Mouse (Mus musculus) MEL (cell line): Measurements from ENCODE around the gene Pik3c2b. TPM values are rescaled to one million over a fixed set of nuclear protein-coding genes. Genes with fewer than 3 reads are reported as not detected.

Source experiments
- DNase-seq: peaks from one replicate; pipeline ENCODE4 v3.0.0; 2011; ENCODE audit warnings: low read depth, low spot score
- H3K27ac ChIP-seq: 2 replicates; pipeline ENCODE4 v1.5.1; 2012; ENCODE audit warnings: low read depth, mild to moderate bottlenecking, control low read depth, low read length, moderate library complexity; ENCODE audit not compliant: control insufficient read depth
- H3K27me3 ChIP-seq, 2 experiments: fragments of 150-350 bp in 1 of 2; sonication (generic) in 1 of 2; 2 replicates each; pipeline ENCODE4 v1.6.1; 2012; ENCODE audit warnings: low read length in 2 of 2, mild to moderate bottlenecking in 2 of 2, improper control_type of control experiment in 1 of 2, moderate library complexity in 1 of 2; ENCODE audit not compliant: insufficient read depth in 2 of 2, control insufficient read depth in 1 of 2
- H3K36me3 ChIP-seq, 2 experiments: 2 replicates each; pipeline ENCODE4 v1.6.1; 2012 to 2014; ENCODE audit warnings: low read length in 2 of 2, improper control_type of control experiment in 1 of 2, inconsistent platforms in 1 of 2, mild to moderate bottlenecking in 1 of 2; ENCODE audit not compliant: insufficient read depth in 2 of 2, control insufficient read depth in 1 of 2
- H3K4me1 ChIP-seq, 2 experiments: fragments of 150-350 bp in 1 of 2; sonication (generic) in 1 of 2; 2 replicates each; pipeline ENCODE4 v1.6.1; 2012; ENCODE audit warnings: low read length in 2 of 2, improper control_type of control experiment in 1 of 2, mild to moderate bottlenecking in 1 of 2; ENCODE audit not compliant: insufficient read depth in 2 of 2, control insufficient read depth in 1 of 2
- H3K4me3 ChIP-seq, 2 experiments: fragments of 150-350 bp in 1 of 2; sonication (generic) in 1 of 2; 2 replicates each; pipeline ENCODE4 v1.5.1; 2012; ENCODE audit warnings: low read depth in 2 of 2, low read length in 2 of 2, mild to moderate bottlenecking in 2 of 2, moderate library complexity in 2 of 2, control low read depth in 1 of 2, improper control_type of control experiment in 1 of 2; ENCODE audit not compliant: control insufficient read depth in 1 of 2, insufficient read depth in 1 of 2
- H3K79me2 ChIP-seq: 2 replicates; pipeline ENCODE4 v1.6.1; 2012; ENCODE audit warnings: mild to moderate bottlenecking, low read length, moderate library complexity; ENCODE audit not compliant: control insufficient read depth, poor library complexity, insufficient read depth
- H3K9ac ChIP-seq: 2 replicates; pipeline ENCODE4 v1.6.1; 2012; ENCODE audit warnings: low read depth, mild to moderate bottlenecking, control low read depth, low read length, moderate library complexity; ENCODE audit not compliant: control insufficient read depth, poor library complexity, severe bottlenecking
- H3K9me3 ChIP-seq: fragments of 150-350 bp; sonication (generic); replicated peaks from 2 replicates; pipeline ENCODE4 v1.6.1; 2012; ENCODE audit warnings: mild to moderate bottlenecking, low read length, improper control_type of control experiment, moderate library complexity; ENCODE audit not compliant: insufficient read depth
- CTCF ChIP-seq, 3 experiments: IDR thresholded peaks in 2 of 3; conservative IDR thresholded peaks in 1 of 3; 2 replicates each; pipeline ENCODE4 v1.5.1; 2011 to 2012; ENCODE audit warnings: low read length in 3 of 3, low read depth in 2 of 3, mild to moderate bottlenecking in 2 of 3, improper control_type of control experiment in 1 of 3, inconsistent platforms in 1 of 3, mixed read lengths in 1 of 3, moderate library complexity in 1 of 3; ENCODE audit not compliant: control insufficient read depth in 1 of 3, insufficient read depth in 1 of 3, poor library complexity in 1 of 3, severe bottlenecking in 1 of 3
- E2F4 ChIP-seq: IDR thresholded peaks from 2 replicates; pipeline ENCODE4 v1.6.1; 2011; ENCODE audit warnings: low read depth, low read length, improper control_type of control experiment, borderline replicate concordance
- ELF1 ChIP-seq: IDR thresholded peaks from 2 replicates; pipeline ENCODE4 v1.6.1; 2014; ENCODE audit warnings: low read depth, mild to moderate bottlenecking, inconsistent platforms, low read length, improper control_type of control experiment, moderate library complexity
- HCFC1 ChIP-seq: IDR thresholded peaks from 2 replicates; pipeline ENCODE4 v1.6.1; 2012; ENCODE audit warnings: low read depth, mild to moderate bottlenecking, inconsistent platforms, low read length, improper control_type of control experiment, moderate library complexity
- JUND ChIP-seq: IDR thresholded peaks from 2 replicates; pipeline ENCODE4 v1.6.1; 2011; ENCODE audit warnings: low read depth, mild to moderate bottlenecking, improper control_type of control experiment, low read length
- MAFK ChIP-seq: IDR thresholded peaks from 2 replicates; pipeline ENCODE4 v1.6.1; 2011; ENCODE audit warnings: low read depth, mild to moderate bottlenecking, low read length, improper control_type of control experiment, borderline replicate concordance
- MAX ChIP-seq: IDR thresholded peaks from 2 replicates; pipeline ENCODE4 v1.6.1; 2011; ENCODE audit warnings: low read length, improper control_type of control experiment
- MEF2A ChIP-seq: IDR thresholded peaks from 2 replicates; pipeline ENCODE4 v1.6.1; 2014; ENCODE audit warnings: low read depth, mild to moderate bottlenecking, inconsistent platforms, low read length, improper control_type of control experiment; ENCODE audit not compliant: poor library complexity, insufficient replicate concordance, severe bottlenecking; ENCODE audit errors: extremely low read depth
- MXI1 ChIP-seq: IDR thresholded peaks from 2 replicates; pipeline ENCODE4 v1.6.1; 2011; ENCODE audit warnings: mild to moderate bottlenecking, low read depth, low read length, improper control_type of control experiment
- NELFE ChIP-seq: IDR thresholded peaks from 2 replicates; pipeline ENCODE4 v1.6.1; 2011; ENCODE audit warnings: low read depth, low read length, improper control_type of control experiment
- POLR2A ChIP-seq, 2 experiments: IDR thresholded peaks; 2 replicates each; pipeline ENCODE4 v1.6.1; 2011 to 2012; ENCODE audit warnings: low read length in 2 of 2, mild to moderate bottlenecking in 2 of 2, control low read depth in 1 of 2, improper control_type of control experiment in 1 of 2, low read depth in 1 of 2, moderate library complexity in 1 of 2; ENCODE audit not compliant: control insufficient read depth in 1 of 2, insufficient read depth in 1 of 2, poor library complexity in 1 of 2
- POLR2AphosphoS2 ChIP-seq: IDR thresholded peaks from 2 replicates; pipeline ENCODE4 v1.6.1; 2011; ENCODE audit warnings: low read length, improper control_type of control experiment
- RAD21 ChIP-seq: IDR thresholded peaks from 2 replicates; pipeline ENCODE4 v1.6.1; 2011; ENCODE audit warnings: mild to moderate bottlenecking, low read depth, low read length, improper control_type of control experiment
- RCOR1 ChIP-seq: IDR thresholded peaks from 2 replicates; pipeline ENCODE4 v1.6.1; 2012; ENCODE audit warnings: low read depth, mild to moderate bottlenecking, inconsistent platforms, low read length, improper control_type of control experiment
- SIN3A ChIP-seq: IDR thresholded peaks from 2 replicates; pipeline ENCODE4 v1.6.1; 2012; ENCODE audit warnings: low read length, improper control_type of control experiment, inconsistent platforms
- TAL1 ChIP-seq: IDR thresholded peaks from 2 replicates; pipeline ENCODE4 v1.6.1; 2012; ENCODE audit warnings: mild to moderate bottlenecking, inconsistent platforms, low read length, moderate library complexity, mixed read lengths
- TBP ChIP-seq: IDR thresholded peaks from 2 replicates; pipeline ENCODE4 v1.8.0; 2011; ENCODE audit warnings: low read depth, low read length, improper control_type of control experiment
- USF2 ChIP-seq, 2 experiments: IDR thresholded peaks; 2 replicates each; pipeline ENCODE4 v1.6.1; 2011 to 2012; ENCODE audit warnings: improper control_type of control experiment in 2 of 2, low read length in 2 of 2, borderline replicate concordance in 1 of 2, inconsistent platforms in 1 of 2, low read depth in 1 of 2, mild to moderate bottlenecking in 1 of 2; ENCODE audit not compliant: insufficient read depth in 1 of 2
- ZC3H11A ChIP-seq: IDR thresholded peaks from 2 replicates; pipeline ENCODE4 v1.6.1; 2012; ENCODE audit warnings: low read depth, mild to moderate bottlenecking, inconsistent platforms, low read length, improper control_type of control experiment
- ZKSCAN1 ChIP-seq: IDR thresholded peaks from 2 replicates; pipeline ENCODE4 v1.6.1; 2012; ENCODE audit warnings: low read depth, mild to moderate bottlenecking, inconsistent platforms, low read length, improper control_type of control experiment, moderate library complexity
- ZNF384 ChIP-seq: IDR thresholded peaks from 2 replicates; pipeline ENCODE4 v1.6.1; 2012; ENCODE audit warnings: low read depth, mild to moderate bottlenecking, inconsistent platforms, low read length, improper control_type of control experiment
- polyA plus RNA-seq, 2 experiments: library from polyadenylated mRNA; stranded (reverse) in 1 of 2; unstranded in 1 of 2; fragments of >175 nt in 1 of 2; fragments of >200 nt in 1 of 2; gene quantifications; 2 replicates each; pipeline versions ENCODE4 v1.2.1 to v1.2.4; 2012; ENCODE audit warnings: low replicate concordance in 2 of 2, low read depth in 1 of 2; ENCODE audit not compliant: insufficient read length in 2 of 2, insufficient read depth in 1 of 2, missing spikeins in 1 of 2
- total RNA-seq: library from RNA; depleted of rRNA; stranded (reverse); fragments of 300-350 nt; gene quantifications from 2 replicates; pipeline ENCODE4 v1.2.3, GENCODE M21; 2012

Pik3c2b gene
- total and polyA plus RNA-seq, 3 experiments = 2.9 to 3.2 TPM; not detected in 1

GRCm38 (mm10) chr1:133051829-133052228, 6.4 kb downstream of the Pik3c2b start:
- peaks cover 1% of the 10 kb centered on the region; the same call in 1 of the 2 replicates for H3K79me2 ChIP-seq
- no peaks in the 10 kb centered on the region for H3K27me3 ChIP-seq
- H3K4me3 ChIP-seq = no peak overlapping the region
- TF ChIP-seq TBP (no peak), CTCF (IDR thresholded peaks at IDR 0.05 in 2 of 3, conservative IDR thresholded peaks at IDR 0.05 in 1 of 3; ENCODE audit: control insufficient read depth in 1 of 3, insufficient read depth in 1 of 3, low read depth in 2 of 3, low read length in 3 of 3, poor library complexity in 1 of 3, severe bottlenecking in 1 of 3) (peak; percentile 26 to 53 (median 37); a peak in 5 of 6 replicates), MAFK (no peak), MEF2A (no peak)
- H3K4me1 ChIP-seq = peaks cover 0 to 11% of the 10 kb centered on the region in 2 experiments; a peak in 2 of 4 replicates
- DNase-seq = no peak
- peaks cover 0 to 9% of the 10 kb centered on the region in 2 experiments; a peak in 2 of 4 replicates for H3K36me3 ChIP-seq
- no peak overlapping the region for H3K9ac ChIP-seq
- no peak overlapping the region for H3K27ac ChIP-seq
- no peaks in the 10 kb centered on the region for H3K9me3 ChIP-seq

- peaks cover 1% of the 10 kb centered on the region; the same call in 1 of the 2 replicates for H3K79me2 ChIP-seq
- DNase-seq = no peak
- no peak overlapping the region for H3K4me3 ChIP-seq
- no peaks in the 10 kb centered on the region for H3K27me3 ChIP-seq
- peaks cover 0 to 3% of the 10 kb centered on the region in 2 experiments; a peak in 1 of 4 replicates for H3K4me1 ChIP-seq
- H3K36me3 ChIP-seq = no peaks in the 10 kb centered on the region
- TF ChIP-seq RAD21 = no peak
- no peak for TF ChIP-seq ZKSCAN1
- TF ChIP-seq NELFE = no peak
- no peak for TF ChIP-seq SIN3A
- no peak for TF ChIP-seq MEF2A
- no peak for TF ChIP-seq RCOR1
- no peak for TF ChIP-seq TAL1
- TF ChIP-seq POLR2A (IDR thresholded peaks at IDR 0.05; ENCODE audit: control insufficient read depth in 1 of 2, insufficient read depth in 1 of 2, low read depth in 1 of 2, low read length in 2 of 2, poor library complexity in 1 of 2) = no peak
- no peak for TF ChIP-seq TBP
- TF ChIP-seq ZC3H11A = no peak
- TF ChIP-seq, all 39 proteins: peak for 0
- H3K27ac ChIP-seq = no peak overlapping the region
- H3K9me3 ChIP-seq = no peaks in the 10 kb centered on the region
- H3K9ac ChIP-seq = no peak overlapping the region
Measured at GRCm38 (mm10) chr1:133053034-133053433, 7.6 kb downstream of the Pik3c2b start.

- Histone ChIP-seq H3K27me3 (no peaks in the 10 kb centered on the region), H3K36me3 (no peaks in the 10 kb centered on the region), H3K27ac (no peak overlapping the region), H3K9ac (no peak overlapping the region), H3K9me3 (no peaks in the 10 kb centered on the region), H3K4me1 (peaks cover 0 to 3% of the 10 kb centered on the region in 2 experiments; a peak in 1 of 4 replicates), H3K4me3 (no peak overlapping the region), H3K79me2 (peaks cover 1% of the 10 kb centered on the region; the same call in 1 of the 2 replicates)
- DNase-seq = no peak
- TF ChIP-seq POLR2AphosphoS2 = no peak
- TF ChIP-seq ZNF384 = no peak
- no peak for TF ChIP-seq RAD21
- TF ChIP-seq TBP = no peak
- no peak for TF ChIP-seq NELFE
- no peak for TF ChIP-seq ZKSCAN1
- TF ChIP-seq E2F4 = no peak
- TF ChIP-seq MXI1 = no peak
- TF ChIP-seq JUND = no peak
- no peak for TF ChIP-seq HCFC1
- TF ChIP-seq SIN3A = no peak
- no peak for TF ChIP-seq ELF1
- TF ChIP-seq RCOR1 = no peak
- no peak for TF ChIP-seq MAX
- no peak for TF ChIP-seq USF2 (IDR thresholded peaks at IDR 0.05; ENCODE audit: borderline replicate concordance in 1 of 2, insufficient read depth in 1 of 2, low read depth in 1 of 2, low read length in 2 of 2)
Measured at GRCm38 (mm10) chr1:133054326-133054725, 8.9 kb downstream of the Pik3c2b start.
